Mouse (Mus musculus) MEL (cell line): ENCODE measurements at regions not wholly inside any gene's neighbourhood (a gene's known extent, or its start where the extent isn't known, plus 50 kb on each side); places are given as distances from the start of the nearest gene placed in this dataset.

Experiments used
- CTCF ChIP-seq, 3 experiments: IDR thresholded peaks in 2 of 3; conservative IDR thresholded peaks in 1 of 3; 2 replicates each; pipeline ENCODE4 v1.5.1; 2011 to 2012; ENCODE audit warnings: low read length in 3 of 3, low read depth in 2 of 3, mild to moderate bottlenecking in 2 of 3, improper control_type of control experiment in 1 of 3, inconsistent platforms in 1 of 3, mixed read lengths in 1 of 3, moderate library complexity in 1 of 3; ENCODE audit not compliant: control insufficient read depth in 1 of 3, insufficient read depth in 1 of 3, poor library complexity in 1 of 3, severe bottlenecking in 1 of 3
- GATA1 ChIP-seq: IDR thresholded peaks from 2 replicates; pipeline ENCODE4 v1.6.1; 2011; ENCODE audit warnings: low read depth, low read length, improper control_type of control experiment
- JUND ChIP-seq: IDR thresholded peaks from 2 replicates; pipeline ENCODE4 v1.6.1; 2011; ENCODE audit warnings: low read depth, mild to moderate bottlenecking, improper control_type of control experiment, low read length
- KAT2A ChIP-seq: conservative IDR thresholded peaks from 2 replicates; pipeline ENCODE4 v1.6.1; 2012; ENCODE audit warnings: low read depth, low read length, improper control_type of control experiment, inconsistent platforms
- MYC ChIP-seq: IDR thresholded peaks from 2 replicates; pipeline ENCODE4 v1.6.1; 2011; ENCODE audit warnings: low read depth, mild to moderate bottlenecking, low read length, improper control_type of control experiment, moderate library complexity
- NELFE ChIP-seq: IDR thresholded peaks from 2 replicates; pipeline ENCODE4 v1.6.1; 2011; ENCODE audit warnings: low read depth, low read length, improper control_type of control experiment
- POLR2A ChIP-seq, 2 experiments: IDR thresholded peaks; 2 replicates each; pipeline ENCODE4 v1.6.1; 2011 to 2012; ENCODE audit warnings: low read length in 2 of 2, mild to moderate bottlenecking in 2 of 2, control low read depth in 1 of 2, improper control_type of control experiment in 1 of 2, low read depth in 1 of 2, moderate library complexity in 1 of 2; ENCODE audit not compliant: control insufficient read depth in 1 of 2, insufficient read depth in 1 of 2, poor library complexity in 1 of 2
- POLR2AphosphoS2 ChIP-seq: IDR thresholded peaks from 2 replicates; pipeline ENCODE4 v1.6.1; 2011; ENCODE audit warnings: low read length, improper control_type of control experiment
- RCOR1 ChIP-seq: IDR thresholded peaks from 2 replicates; pipeline ENCODE4 v1.6.1; 2012; ENCODE audit warnings: low read depth, mild to moderate bottlenecking, inconsistent platforms, low read length, improper control_type of control experiment
- ZC3H11A ChIP-seq: IDR thresholded peaks from 2 replicates; pipeline ENCODE4 v1.6.1; 2012; ENCODE audit warnings: low read depth, mild to moderate bottlenecking, inconsistent platforms, low read length, improper control_type of control experiment
- ZNF384 ChIP-seq: IDR thresholded peaks from 2 replicates; pipeline ENCODE4 v1.6.1; 2012; ENCODE audit warnings: low read depth, mild to moderate bottlenecking, inconsistent platforms, low read length, improper control_type of control experiment

- no peak for TF ChIP-seq CTCF (IDR thresholded peaks at IDR 0.05 in 2 of 3, conservative IDR thresholded peaks at IDR 0.05 in 1 of 3; ENCODE audit: control insufficient read depth in 1 of 3, insufficient read depth in 1 of 3, low read depth in 2 of 3, low read length in 3 of 3, poor library complexity in 1 of 3, severe bottlenecking in 1 of 3)
- no peak for TF ChIP-seq NELFE
- TF ChIP-seq POLR2AphosphoS2 = no peak
- TF ChIP-seq RCOR1 = no peak
- no peak for TF ChIP-seq ZNF384
- no peak for TF ChIP-seq JUND
- TF ChIP-seq KAT2A = no peak
- TF ChIP-seq POLR2A (IDR thresholded peaks at IDR 0.05; ENCODE audit: control insufficient read depth in 1 of 2, insufficient read depth in 1 of 2, low read depth in 1 of 2, low read length in 2 of 2, poor library complexity in 1 of 2) = no peak
- no peak for TF ChIP-seq ZC3H11A
- TF ChIP-seq GATA1 = no peak
- no peak for TF ChIP-seq MYC
Observed at GRCm38 (mm10) chr1:157047751-157048200, 60.7 kb downstream of the Tex35 start.
